Mouse (Mus musculus) myocyte (in vitro differentiated cells): Measurements from ENCODE around the gene Nsmce3.

Experiments used
- CEBPB ChIP-seq: IDR thresholded peaks from 2 replicates; pipeline ENCODE4 v1.6.1; 2011; ENCODE audit warnings: mild to moderate bottlenecking, moderate library complexity; ENCODE audit not compliant: poor library complexity, insufficient read depth, severe bottlenecking
- MAX ChIP-seq: IDR thresholded peaks from one replicate; pipeline ENCODE4 v1.6.1; 2011; ENCODE audit warnings: low read depth, mild to moderate bottlenecking, control low read depth
- POLR2A ChIP-seq: IDR thresholded peaks from one replicate; pipeline ENCODE4 v1.6.1; 2011; ENCODE audit warnings: low read depth, mild to moderate bottlenecking, control low read depth, moderate library complexity; ENCODE audit not compliant: insufficient read length

- TF ChIP-seq POLR2A: no peak
- TF ChIP-seq MAX: no peak
- TF ChIP-seq CEBPB: no peak
Measured at GRCm38 (mm10) chr7:64855976-64856375, 16.8 kb downstream of the Nsmce3 start.
